Mouse (Mus musculus): ENCODE measurements at regions not wholly inside any gene's neighbourhood (a gene's known extent, or its start where the extent isn't known, plus 50 kb on each side); places are given as distances from the start of the nearest gene placed in this dataset.

GRCm38 (mm10) chr1:77859931-77860330 is 337.0 kb downstream of the Pax3 start:
- no peak for TF ChIP-seq POLR2A (IDR thresholded peaks at IDR 0.05; ENCODE audit: borderline replicate concordance, control insufficient read depth, low read depth, low read length)
- TF ChIP-seq CTCF (IDR thresholded peaks at IDR 0.05; ENCODE audit: control insufficient read depth, insufficient read depth, low read length): no peak
